Mouse (Mus musculus) ES-E14 (cell line): ENCODE measurements at regions not wholly inside any gene's neighbourhood (a gene's known extent, or its start where the extent isn't known, plus 50 kb on each side); places are given as distances from the start of the nearest gene placed in this dataset.
A peak's percentile ranks its signal among the peaks of the same experiment; 100 is the strongest.

Experiments
- DNase-seq: peaks from one replicate; pipeline ENCODE4 v3.0.0-alpha.2; 2013; ENCODE audit warnings: low read depth, low spot score
- H3K27ac ChIP-seq: 2 replicates; pipeline ENCODE4 v1.5.1; 2012; ENCODE audit warnings: low read depth, mild to moderate bottlenecking, low read length, moderate library complexity, mixed read lengths; ENCODE audit not compliant: poor library complexity, insufficient read depth, severe bottlenecking
- H3K36me3 ChIP-seq: 2 replicates; pipeline ENCODE4 v1.6.1; 2012; ENCODE audit warnings: mild to moderate bottlenecking, low read length, moderate library complexity, mixed read lengths; ENCODE audit not compliant: control insufficient read depth, poor library complexity, insufficient read depth, severe bottlenecking
- H3K4me1 ChIP-seq, 2 experiments: fragments of 150-350 bp in 1 of 2; sonication (generic) in 1 of 2; 2 replicates each; pipeline ENCODE4 v1.6.1; 2012; ENCODE audit warnings: low read length in 2 of 2, mild to moderate bottlenecking in 1 of 2, mixed read lengths in 1 of 2; ENCODE audit not compliant: control insufficient read depth in 2 of 2, insufficient read depth in 2 of 2, poor library complexity in 1 of 2
- H3K4me3 ChIP-seq, 2 experiments: fragments of 150-350 bp in 1 of 2; sonication (generic) in 1 of 2; 2 replicates each; pipeline ENCODE4 v1.5.1; 2012; ENCODE audit warnings: low read length in 2 of 2, low read depth in 1 of 2, mild to moderate bottlenecking in 1 of 2, mixed read lengths in 1 of 2; ENCODE audit not compliant: insufficient read depth in 1 of 2, poor library complexity in 1 of 2, severe bottlenecking in 1 of 2
- H3K9ac ChIP-seq: 2 replicates; pipeline ENCODE4 v1.6.1; 2012; ENCODE audit warnings: low read depth, mild to moderate bottlenecking, low read length, mixed read lengths; ENCODE audit not compliant: poor library complexity, insufficient read depth, severe bottlenecking
- H3K9me3 ChIP-seq: fragments of 150-350 bp; sonication (generic); 2 replicates; pipeline ENCODE4 v1.6.1; 2012; ENCODE audit warnings: low read depth, mild to moderate bottlenecking, low read length; ENCODE audit not compliant: control insufficient read depth, insufficient read depth
- CHD2 ChIP-seq: IDR thresholded peaks from 2 replicates; pipeline ENCODE4 v1.6.1; 2014; ENCODE audit warnings: mild to moderate bottlenecking, low read depth, low read length, inconsistent platforms
- HCFC1 ChIP-seq: IDR thresholded peaks from 2 replicates; pipeline ENCODE4 v1.6.1; 2012; ENCODE audit warnings: low read length, inconsistent platforms, borderline replicate concordance; ENCODE audit not compliant: insufficient read depth
- MAFK ChIP-seq: IDR thresholded peaks from 2 replicates; pipeline ENCODE4 v1.6.1; 2014; ENCODE audit warnings: mild to moderate bottlenecking, low read depth, low read length, inconsistent platforms; ENCODE audit not compliant: insufficient read depth
- ZC3H11A ChIP-seq: IDR thresholded peaks from 2 replicates; pipeline ENCODE4 v1.6.1; 2012; ENCODE audit warnings: low read depth, mild to moderate bottlenecking, inconsistent platforms, low read length, borderline replicate concordance
- ZNF384 ChIP-seq: IDR thresholded peaks from 2 replicates; pipeline ENCODE4 v1.6.1; 2012; ENCODE audit warnings: low read depth, low read length, inconsistent platforms
- in situ Hi-C, 2 experiments: fragments of 600-800 bp; cut with MboI; formaldehyde crosslinking; loops; one replicate each; pipeline ENCODE4 v1.15.1; 2025; ENCODE audit warnings: low sequenced_read_pairs in 2 of 2, inconsistent platforms in 1 of 2; ENCODE audit not compliant: unreplicated experiment in 2 of 2

GRCm38 (mm10) chr10:34705416-34705815 is 222.2 kb downstream of the Frk start:
- Histone ChIP-seq H3K27ac (no peak overlapping the region), H3K4me1 (no peaks in the 10 kb centered on the region), H3K9ac (no peak overlapping the region), H3K36me3 (no peaks in the 10 kb centered on the region), H3K9me3 (no peaks in the 10 kb centered on the region), H3K4me3 (no peak overlapping the region)
- no peak for DNase-seq
- TF ChIP-seq ZNF384: no peak
- TF ChIP-seq HCFC1: no peak
- TF ChIP-seq MAFK: no peak
- TF ChIP-seq CHD2: no peak
- no peak for TF ChIP-seq ZC3H11A
- in situ Hi-C loops: no loop called here

- no peaks in the 10 kb centered on the region for H3K4me1 ChIP-seq
- no peak overlapping the region for H3K9ac ChIP-seq
- no peaks in the 10 kb centered on the region for H3K9me3 ChIP-seq
- no peak for DNase-seq
- no peak overlapping the region for H3K4me3 ChIP-seq
- no peak for TF ChIP-seq HCFC1
- TF ChIP-seq ZNF384: no peak
- no peak for TF ChIP-seq CHD2
- TF ChIP-seq ZC3H11A: no peak
- no peak for TF ChIP-seq MAFK
- in situ Hi-C loops: no loop called here
- H3K27ac ChIP-seq: no peak overlapping the region
- no peaks in the 10 kb centered on the region for H3K36me3 ChIP-seq
These were observed 248.1 kb downstream of the Frk start for GRCm38 (mm10) chr10:34731249-34731648.

DNA sequence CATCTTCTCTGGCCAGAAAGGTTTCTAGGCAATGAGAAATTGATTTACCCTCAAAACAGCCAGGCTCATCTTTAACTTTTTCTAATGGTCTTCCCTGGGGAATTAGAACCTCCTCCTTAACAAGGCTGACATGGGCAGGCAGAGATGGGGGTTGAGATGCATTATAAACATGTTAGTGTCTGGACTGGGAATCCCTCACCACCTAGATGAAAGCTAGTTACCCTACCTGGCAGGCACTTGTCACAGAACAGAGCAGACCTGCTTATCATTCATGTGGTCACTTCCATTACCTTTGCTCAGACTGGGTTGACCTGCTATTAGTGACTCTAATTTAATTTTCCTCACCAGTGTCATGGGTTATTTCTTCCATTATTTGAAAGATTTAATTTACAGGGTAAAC is 279.2 kb downstream of the Frk start:
- Histone ChIP-seq H3K4me1 (no peaks in the 10 kb centered on the region), H3K36me3 (no peaks in the 10 kb centered on the region)
- in situ Hi-C loops: no loop called here

GRCm38 (mm10) chr10:34792099-34792498 is 308.9 kb downstream of the Frk start:
- no peak for DNase-seq
- Histone ChIP-seq H3K4me3 (no peak overlapping the region), H3K27ac (no peak overlapping the region), H3K4me1 (no peaks in the 10 kb centered on the region), H3K9me3 (no peaks in the 10 kb centered on the region), H3K36me3 (no peaks in the 10 kb centered on the region), H3K9ac (no peak overlapping the region)
- TF ChIP-seq ZNF384 (no peak), CHD2 (no peak), MAFK (0 out of 2 replicates have a peak, but pooled peaks have one; percentile 41), ZC3H11A (no peak), HCFC1 (no peak)
- in situ Hi-C loops: no loop called here

More for the DNA sequence above, 279.2 kb downstream of the Frk start:
- H3K27ac ChIP-seq: no peak overlapping the region
- H3K9ac ChIP-seq: no peak overlapping the region
- TF ChIP-seq HCFC1: no peak
- no peak for TF ChIP-seq CHD2
- TF ChIP-seq ZC3H11A: no peak
- no peaks in the 10 kb centered on the region for H3K9me3 ChIP-seq
- no peak overlapping the region for H3K4me3 ChIP-seq
- DNase-seq: no peak

GRCm38 (mm10) chr10:34811131-34811530 is 327.9 kb downstream of the Frk start:
- Histone ChIP-seq H3K4me1 (no peaks in the 10 kb centered on the region), H3K9ac (no peak overlapping the region), H3K27ac (no peak overlapping the region), H3K9me3 (no peaks in the 10 kb centered on the region), H3K36me3 (no peaks in the 10 kb centered on the region), H3K4me3 (no peak overlapping the region)
- no peak for TF ChIP-seq MAFK
- no peak for TF ChIP-seq HCFC1
- TF ChIP-seq CHD2: no peak
- TF ChIP-seq ZNF384: no peak
- TF ChIP-seq ZC3H11A: no peak
- no peak for DNase-seq
- in situ Hi-C loops: no loop called here
